Mouse (Mus musculus) stomach, postnatal 0 days (tissue): ENCODE results near the gene Cds1.

Experiments used
- CTCF ChIP-seq: IDR thresholded peaks from 2 replicates; pipeline ENCODE4 v1.5.1; 2016; ENCODE audit warnings: antibody characterized with exemption, low read depth, mild to moderate bottlenecking, moderate library complexity
- EP300 ChIP-seq: optimal IDR thresholded peaks from 2 replicates; pipeline ENCODE3; 2016; ENCODE audit warnings: antibody characterized with exemption

- no peak for TF ChIP-seq CTCF
- TF ChIP-seq EP300, result no peak
Measured at GRCm38 (mm10) chr5:101757669-101758068, 7.3 kb upstream of the Cds1 start.
